Mouse (Mus musculus): Measurements from ENCODE around the gene Pskh1. TPM values are rescaled to one million over a fixed set of nuclear protein-coding genes. Genes with fewer than 3 reads are reported as not detected.

Pskh1 gene
- polyA plus RNA-seq, 1 experiment from 2014 or later = 21.5 TPM

DNA sequence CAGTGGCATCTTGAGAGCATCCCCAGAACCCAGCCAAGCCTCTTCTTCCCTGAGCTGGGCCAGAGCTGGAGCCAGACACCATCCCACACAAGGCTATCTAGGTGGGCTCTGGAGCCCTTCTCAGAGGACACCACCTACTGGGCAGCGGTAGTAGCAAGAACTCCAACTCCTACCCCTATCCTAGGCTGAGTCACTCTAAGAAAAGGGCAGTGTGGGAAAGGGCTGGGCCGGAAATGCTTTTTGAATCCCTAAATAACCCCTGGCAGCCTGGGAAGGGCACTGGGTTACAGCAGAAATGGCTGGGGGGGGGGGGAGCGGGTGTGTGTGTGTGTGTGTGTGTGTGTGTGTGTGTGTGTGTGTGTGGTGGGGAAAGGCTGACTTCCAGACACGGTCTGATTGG lies 57.6 kb downstream of the Pskh1 start:
- Histone ChIP-seq H3K36me3 (ENCODE audit: insufficient read depth, low read length) (peaks cover 5% of the 10 kb centered on the region; the same call in 1 of the 2 replicates), H3K27ac (ENCODE audit: low read length) (no peak overlapping the region), H3K4me3 (ENCODE audit: low read depth, low read length) (no peak overlapping the region), H3K9ac (replicated peaks; ENCODE audit: low read depth) (no peak overlapping the region), H3K4me1 (ENCODE audit: insufficient read depth, low read depth, low read length) (no peaks in the 10 kb centered on the region), H3K9me3 (ENCODE audit: low read length) (no peaks in the 10 kb centered on the region), H3K4me2 (replicated peaks; ENCODE audit: low read depth, low read length) (no peak overlapping the region), H3K27me3 (replicated peaks; ENCODE audit: insufficient read depth, low read length) (no peaks in the 10 kb centered on the region)
- DNase-seq (ENCODE audit: low spot score) = peak; percentile 27
- peak; percentile 75 for ATAC-seq
- 43% methylated on average over 3 of the region's 4 CpGs for WGBS
- TF ChIP-seq CTCF (IDR thresholded peaks at IDR 0.05) (peak; percentile 47), EP300 (IDR thresholded peaks at IDR 0.05) (no peak)

DNA sequence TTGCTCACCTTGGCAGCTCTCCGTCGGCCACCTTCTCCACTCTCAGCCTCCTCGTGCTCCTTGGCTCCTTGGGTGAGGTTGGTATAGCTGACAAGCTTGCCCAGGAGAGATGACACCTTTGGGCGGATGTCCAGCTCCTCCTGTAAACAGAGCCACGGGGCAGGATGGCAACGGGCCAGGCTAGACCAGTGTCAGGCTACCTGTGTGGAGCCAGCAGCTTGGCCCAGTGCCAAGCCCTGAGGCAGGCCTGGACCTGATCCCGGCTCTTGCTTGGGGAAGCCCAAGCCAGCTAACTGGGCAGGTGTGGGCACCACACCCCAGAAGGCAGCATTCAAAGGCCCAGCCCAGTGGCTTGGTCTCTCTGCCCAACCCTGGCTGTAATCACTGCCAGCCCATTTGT lies 59.1 kb downstream of the Pskh1 start:
- TF ChIP-seq CTCF (IDR thresholded peaks at IDR 0.05) = no peak
- no peak for TF ChIP-seq EP300 (IDR thresholded peaks at IDR 0.05)
- Histone ChIP-seq H3K4me3 (ENCODE audit: low read depth, low read length) (no peak overlapping the region), H3K4me2 (replicated peaks; ENCODE audit: low read depth, low read length) (no peak overlapping the region), H3K9ac (replicated peaks; ENCODE audit: low read depth) (no peak overlapping the region), H3K27ac (ENCODE audit: low read length) (no peak overlapping the region), H3K4me1 (ENCODE audit: insufficient read depth, low read depth, low read length) (no peaks in the 10 kb centered on the region; the same call in 1 of the 2 replicates), H3K36me3 (ENCODE audit: insufficient read depth, low read length) (peaks cover 5% of the 10 kb centered on the region; the same call in 1 of the 2 replicates), H3K9me3 (ENCODE audit: low read length) (no peaks in the 10 kb centered on the region), H3K27me3 (replicated peaks; ENCODE audit: insufficient read depth, low read length) (no peaks in the 10 kb centered on the region)
- DNase-seq (ENCODE audit: low spot score) (peak; percentile 42), ATAC-seq (peak; percentile 57; the same call in 1 of the 2 replicates)
- WGBS = 61% methylated on average over 7 of the region's 7 CpGs

DNA sequence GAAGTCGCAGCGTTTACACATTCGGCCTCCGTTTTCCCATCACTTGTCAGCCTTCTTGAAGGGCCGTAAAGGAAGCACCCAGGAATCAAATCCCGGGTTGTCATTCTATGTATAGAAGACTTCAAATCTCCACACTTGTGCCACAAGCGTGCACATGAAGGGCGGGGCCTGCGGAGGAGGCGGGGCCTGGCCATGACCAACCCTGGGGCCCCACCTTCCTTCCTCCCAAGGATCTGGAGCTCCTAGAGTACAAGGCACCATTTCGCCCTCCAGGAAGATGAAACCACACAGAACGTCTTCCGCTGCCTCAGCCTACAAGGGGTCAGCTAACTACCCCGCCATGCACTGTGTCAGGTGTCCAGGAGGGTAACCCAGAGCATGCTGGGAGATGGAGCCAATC lies 60.9 kb downstream of the Pskh1 start:
- H3K4me2 ChIP-seq (replicated peaks; ENCODE audit: low read depth, low read length) = no peak overlapping the region
- no peaks in the 10 kb centered on the region for H3K36me3 ChIP-seq (ENCODE audit: insufficient read depth, low read length)
- no peak overlapping the region for H3K27ac ChIP-seq (ENCODE audit: low read length)
- peaks cover 5% of the 10 kb centered on the region; the same call in 1 of the 2 replicates for H3K4me1 ChIP-seq (ENCODE audit: insufficient read depth, low read depth, low read length)
- no peak overlapping the region for H3K9ac ChIP-seq (replicated peaks; ENCODE audit: low read depth)
- TF ChIP-seq EP300 (IDR thresholded peaks at IDR 0.05) (no peak), CTCF (IDR thresholded peaks at IDR 0.05) (no peak)
- 79% methylated on average over 14 of the region's 14 CpGs for WGBS
- no peak overlapping the region for H3K4me3 ChIP-seq (ENCODE audit: low read depth, low read length)
- H3K9me3 ChIP-seq (ENCODE audit: low read length) = no peaks in the 10 kb centered on the region
- no peak for ATAC-seq
- DNase-seq (ENCODE audit: low spot score) = no peak
- no peaks in the 10 kb centered on the region for H3K27me3 ChIP-seq (replicated peaks; ENCODE audit: insufficient read depth, low read length)

DNA sequence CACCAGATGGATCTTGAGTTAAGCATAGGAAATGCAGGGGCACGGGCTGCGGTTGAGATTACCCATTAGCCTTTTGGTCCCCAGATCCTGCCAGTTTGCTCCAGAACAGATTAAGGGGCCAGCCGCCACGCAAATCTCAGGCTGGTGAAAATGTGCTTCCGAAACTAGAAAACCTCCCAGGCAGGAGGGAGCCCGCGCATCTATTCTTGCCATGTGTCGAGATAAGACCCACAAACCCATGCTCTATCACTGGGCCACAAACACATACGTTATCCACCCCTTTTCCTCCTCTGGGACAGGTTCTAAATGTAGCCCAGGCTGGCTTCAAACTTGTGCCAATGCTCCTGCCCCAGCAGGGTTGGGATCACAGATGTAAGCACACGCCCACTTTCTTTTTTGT lies 61.3 kb downstream of the Pskh1 start:
- H3K4me2 ChIP-seq (replicated peaks; ENCODE audit: low read depth, low read length) = no peak overlapping the region
- H3K27ac ChIP-seq (ENCODE audit: low read length) = no peak overlapping the region
- TF ChIP-seq CTCF (IDR thresholded peaks at IDR 0.05) (no peak), EP300 (IDR thresholded peaks at IDR 0.05) (no peak)
- no peak overlapping the region for H3K4me3 ChIP-seq (ENCODE audit: low read depth, low read length)
- H3K4me1 ChIP-seq (ENCODE audit: insufficient read depth, low read depth, low read length) = peaks cover 5% of the 10 kb centered on the region; the same call in 1 of the 2 replicates
- H3K36me3 ChIP-seq (ENCODE audit: insufficient read depth, low read length) = no peaks in the 10 kb centered on the region
- no peak overlapping the region for H3K9ac ChIP-seq (replicated peaks; ENCODE audit: low read depth)
- H3K27me3 ChIP-seq (replicated peaks; ENCODE audit: insufficient read depth, low read length) = no peaks in the 10 kb centered on the region
- 85% methylated on average over 10 of the region's 10 CpGs for WGBS
- ATAC-seq = no peak
- DNase-seq (ENCODE audit: low spot score) = no peak
- no peaks in the 10 kb centered on the region for H3K9me3 ChIP-seq (ENCODE audit: low read length)

DNA sequence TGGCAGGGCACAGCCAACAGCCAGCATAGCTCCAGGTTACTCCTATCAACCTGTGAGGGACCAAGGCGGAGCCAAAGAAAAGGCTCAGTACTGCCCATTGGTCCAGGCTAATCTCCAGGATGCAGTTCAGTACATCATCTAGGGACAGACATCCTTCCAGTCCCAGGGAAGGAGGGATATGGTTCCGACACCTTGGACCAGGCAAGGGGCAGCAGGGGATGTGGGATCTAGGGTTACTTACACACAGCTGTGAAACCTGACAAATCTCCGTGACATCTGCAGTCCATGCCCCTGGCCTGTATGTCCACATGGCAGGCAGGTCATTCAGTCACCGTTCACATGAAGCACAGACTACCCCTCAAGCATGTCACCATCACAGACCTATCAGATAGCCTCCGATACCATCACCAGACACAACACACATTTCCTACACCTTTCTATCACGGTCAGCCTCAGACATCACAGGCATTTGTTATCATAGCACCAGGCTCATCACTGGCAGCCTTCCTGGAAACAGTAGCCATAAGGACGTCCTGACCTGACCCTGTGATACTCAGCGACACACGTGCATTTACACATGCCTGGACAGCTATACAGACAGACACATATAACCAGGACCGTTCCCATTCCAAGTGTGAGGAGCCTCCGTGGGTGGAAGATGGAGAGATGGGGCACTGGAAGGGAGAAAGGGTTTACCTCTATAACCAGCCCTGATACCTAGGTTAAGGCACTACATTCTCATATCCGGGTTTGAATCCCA lies 64.4 kb downstream of the Pskh1 start:
- Histone ChIP-seq H3K9ac (replicated peaks; ENCODE audit: low read depth) (peak overlapping the region; percentile 78), H3K27me3 (replicated peaks; ENCODE audit: insufficient read depth, low read length) (no peaks in the 10 kb centered on the region), H3K27ac (ENCODE audit: low read length) (peak overlapping the region; percentile 92; the same call in 1 of the 2 replicates), H3K4me3 (ENCODE audit: low read depth, low read length) (peak overlapping the region; percentile 86), H3K4me1 (ENCODE audit: insufficient read depth, low read depth, low read length) (peaks cover 5% of the 10 kb centered on the region; the same call in 1 of the 2 replicates), H3K9me3 (ENCODE audit: low read length) (no peaks in the 10 kb centered on the region), H3K4me2 (replicated peaks; ENCODE audit: low read depth, low read length) (peak overlapping the region; percentile 87), H3K36me3 (ENCODE audit: insufficient read depth, low read length) (no peaks in the 10 kb centered on the region)
- no peak for DNase-seq (ENCODE audit: low spot score)
- WGBS = 44% methylated on average over 12 of the region's 12 CpGs
- TF ChIP-seq EP300 (IDR thresholded peaks at IDR 0.05) (no peak), CTCF (IDR thresholded peaks at IDR 0.05) (no peak)
- no peak for ATAC-seq

DNA sequence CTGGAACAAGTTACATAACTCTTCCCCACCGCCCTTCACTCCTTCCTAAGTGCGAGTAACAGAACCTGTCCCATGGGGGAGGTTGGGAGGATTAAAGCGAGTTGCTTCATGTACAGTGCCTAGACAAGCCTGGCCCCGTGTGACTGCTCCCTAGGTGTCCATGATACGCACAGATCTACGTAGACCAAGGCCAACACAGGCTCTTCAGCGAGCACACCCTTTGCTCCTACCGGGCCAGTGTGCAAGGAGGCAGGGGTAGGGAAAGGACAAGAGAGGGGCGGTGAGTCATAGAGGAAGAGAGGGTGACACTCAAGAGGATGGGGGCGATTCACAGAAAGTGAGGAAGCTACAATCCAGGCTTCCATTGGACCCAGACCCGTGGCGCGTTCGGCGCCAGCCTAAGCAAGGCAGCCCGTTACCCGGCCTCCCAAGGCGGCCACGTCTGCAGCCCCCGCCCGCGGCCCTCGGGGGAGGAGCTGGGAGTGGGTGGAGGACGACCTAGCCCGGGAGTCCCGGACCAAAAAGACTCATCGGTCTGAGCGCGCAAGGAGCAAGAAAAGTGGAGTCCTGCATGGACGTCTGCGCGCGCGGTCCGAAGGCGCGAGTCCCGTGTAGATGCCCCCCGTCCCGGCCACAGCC lies 65.1 kb downstream of the Pskh1 start:
- DNase-seq (ENCODE audit: low spot score) (peak; percentile 67), ATAC-seq (peak; percentile 75)
- TF ChIP-seq CTCF (IDR thresholded peaks at IDR 0.05) (no peak), EP300 (IDR thresholded peaks at IDR 0.05) (no peak)
- Histone ChIP-seq H3K4me1 (ENCODE audit: insufficient read depth, low read depth, low read length) (peaks cover 5% of the 10 kb centered on the region; the same call in 1 of the 2 replicates), H3K36me3 (ENCODE audit: insufficient read depth, low read length) (no peaks in the 10 kb centered on the region), H3K4me3 (ENCODE audit: low read depth, low read length) (peak overlapping the region; percentile 86), H3K27ac (ENCODE audit: low read length) (peak overlapping the region; percentile 92), H3K9ac (replicated peaks; ENCODE audit: low read depth) (peak overlapping the region; percentile 78), H3K9me3 (ENCODE audit: low read length) (no peaks in the 10 kb centered on the region), H3K4me2 (replicated peaks; ENCODE audit: low read depth, low read length) (peak overlapping the region; percentile 87), H3K27me3 (replicated peaks; ENCODE audit: insufficient read depth, low read length) (no peaks in the 10 kb centered on the region)
- 2% methylated on average over 35 of the region's 40 CpGs for WGBS

All from lung, postnatal 0 days (tissue).